Mouse (Mus musculus) bone marrow macrophage, adult 2 months (primary cell): ENCODE measurements around the gene Kif13a.

Experiments used
- CTCF ChIP-seq: IDR thresholded peaks from 2 replicates; pipeline ENCODE4 v1.5.1; 2012; ENCODE audit warnings: low read depth, mild to moderate bottlenecking, low read length, moderate library complexity
- POLR2A ChIP-seq: IDR thresholded peaks from 2 replicates; pipeline ENCODE4 v1.6.1; 2012; ENCODE audit warnings: mild to moderate bottlenecking, low read depth, low read length, borderline replicate concordance

- no peak for TF ChIP-seq POLR2A
- TF ChIP-seq CTCF: no peak
These were observed 70.9 kb downstream of the Kif13a start for GRCm38 (mm10) chr13:46858835-46859152.
